Mouse (Mus musculus) midbrain, embryonic 14.5 days (tissue): Measurements from ENCODE around the gene Rbak. TPM values are rescaled to one million over a fixed set of nuclear protein-coding genes. Genes with fewer than 3 reads are reported as not detected.
A peak's percentile ranks its signal among the peaks of the same experiment; 100 is the strongest.
"Not testable (repeated sequence)": the region's sequence is repeated elsewhere in the genome, so short reads cannot be mapped to it uniquely, and the experiment has no call there.

Experiments used
- ATAC-seq: fragments of 200-750 bp; cut with Nextera tagmentation; 2 replicates; pipeline ENCODE4 v1.8.0; 2017; ENCODE audit warnings: moderate number of reproducible peaks, moderate library complexity; ENCODE audit not compliant: low FRiP score, low TSS enrichment
- DNase-seq: peaks from one replicate; pipeline ENCODE4 v3.0.0-alpha.2; 2015
- H3K27ac ChIP-seq: fragments of 300-500 bp; sonication (generic); replicated peaks from 2 replicates; pipeline ENCODE4 v1.5.1; 2014; ENCODE audit warnings: mild to moderate bottlenecking, low read depth, low read length, moderate library complexity
- H3K27me3 ChIP-seq: fragments of 300-500 bp; sonication (generic); 2 replicates; pipeline ENCODE4 v1.6.1; 2014; ENCODE audit warnings: low read length, control low read depth, mixed read lengths; ENCODE audit not compliant: control insufficient read depth, insufficient read depth
- H3K36me3 ChIP-seq: fragments of 300-500 bp; sonication (generic); 2 replicates; pipeline ENCODE4 v1.6.1; 2014; ENCODE audit warnings: low read length, control low read depth; ENCODE audit not compliant: control insufficient read depth, insufficient read depth
- H3K4me1 ChIP-seq: fragments of 300-500 bp; sonication (generic); 2 replicates; pipeline ENCODE4 v1.6.1; 2014; ENCODE audit warnings: mild to moderate bottlenecking, antibody characterized with exemption, low read length, control low read depth; ENCODE audit not compliant: control insufficient read depth, insufficient read depth
- H3K4me2 ChIP-seq: fragments of 300-500 bp; sonication (generic); 2 replicates; pipeline ENCODE4 v1.6.1; 2014; ENCODE audit warnings: mild to moderate bottlenecking, low read length, moderate library complexity
- H3K4me3 ChIP-seq: fragments of 300-500 bp; sonication (generic); replicated peaks from 2 replicates; pipeline ENCODE4 v1.5.1; 2014; ENCODE audit warnings: low read depth, low read length
- H3K9ac ChIP-seq: fragments of 300-500 bp; sonication (generic); replicated peaks from 2 replicates; pipeline ENCODE4 v1.6.1; 2014; ENCODE audit warnings: mild to moderate bottlenecking, low read length, moderate library complexity
- H3K9me3 ChIP-seq: fragments of 300-500 bp; sonication (generic); 2 replicates; pipeline ENCODE4 v1.6.1; 2016; ENCODE audit warnings: low read length, control low read depth, mixed read lengths; ENCODE audit not compliant: control insufficient read depth
- WGBS: fragments of 180-500 bp; shearing (Covaris S2); extraction: QIAGEN DNeasy Blood & Tissue Kit; methylation state at CpG from one replicate; pipeline ENCODE4 v1.1.7; 2014; 5-methylcytosine and 5-hydroxymethylcytosine counted together
- polyA plus RNA-seq: library from polyadenylated mRNA; unstranded; fragments of >200 nt; fragmentation: Nextera tagmentation; extraction: Ambion mirVana; gene quantifications from 2 replicates; pipeline ENCODE4 v1.2.1, GENCODE M21; 2014

The Rbak gene
- 12.3 and 13.9 TPM in 2 replicates for polyA plus RNA-seq

DNA sequence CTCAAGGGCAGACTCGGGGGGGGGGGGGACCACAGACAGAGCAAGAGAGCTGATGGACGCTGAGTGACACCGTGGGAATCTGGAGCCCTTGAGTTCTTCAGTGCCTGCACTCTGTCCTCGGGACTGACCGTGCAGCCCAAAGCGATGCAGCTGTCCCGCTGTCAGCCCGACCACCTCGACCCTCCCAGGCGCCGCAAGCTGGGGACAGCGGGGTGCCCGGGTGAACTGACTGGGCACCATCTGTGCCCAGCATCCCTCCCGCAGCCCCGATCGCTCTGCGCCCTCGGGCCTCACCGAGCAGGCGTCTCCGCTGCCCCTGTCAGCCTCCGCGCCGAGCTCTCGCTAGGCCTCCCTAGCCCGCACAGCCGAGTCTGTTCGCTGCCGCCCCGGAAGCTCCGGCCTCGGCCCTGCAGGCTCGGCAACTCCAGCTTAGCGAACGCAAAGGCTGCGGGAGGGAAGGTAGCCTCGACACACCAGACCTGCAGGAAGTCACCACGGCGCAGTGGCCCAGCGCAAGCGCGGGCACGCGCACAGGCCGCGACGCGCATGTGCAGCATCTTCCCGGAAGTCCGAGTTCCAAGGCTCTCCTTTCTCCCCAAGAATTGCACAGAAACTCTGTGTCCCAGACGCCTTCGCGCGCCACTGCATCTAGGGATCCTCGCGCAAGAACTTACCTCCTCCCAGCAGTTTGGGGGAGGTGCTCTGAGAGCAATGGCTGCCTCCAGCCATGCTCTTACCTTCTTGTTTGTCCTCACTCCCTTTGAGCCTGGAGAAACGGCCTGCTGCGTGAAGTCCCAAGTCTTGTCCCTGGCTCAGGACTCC is at the start of gene Rbak, which contains the start of gene Spdye4b:
Gene Rbak (minus strand): TSS at position 521 of the 822 bp plus-strand sequence.
Gene Spdye4b (plus strand): TSS at position 763 of the 822 bp plus-strand sequence.
- Histone ChIP-seq H3K4me2 (peak within 1 kb of the TSS; percentile 85), H3K4me1 (peaks cover 10% of the 10 kb centered on the region), H3K9ac (peak within 1 kb of the TSS; percentile 95), H3K36me3 (peaks cover 25% of the 10 kb centered on the region), H3K27ac (peak within 1 kb of the TSS; percentile 91), H3K4me3 (peak within 1 kb of the TSS; percentile 88), H3K27me3 (no peaks in the 10 kb centered on the region), H3K9me3 (no peaks in the 10 kb centered on the region)
- peak; percentile 94 for ATAC-seq
- DNase-seq: peak; percentile 98
- WGBS: under 1% methylated on average over 58 of the region's 58 CpGs

DNA sequence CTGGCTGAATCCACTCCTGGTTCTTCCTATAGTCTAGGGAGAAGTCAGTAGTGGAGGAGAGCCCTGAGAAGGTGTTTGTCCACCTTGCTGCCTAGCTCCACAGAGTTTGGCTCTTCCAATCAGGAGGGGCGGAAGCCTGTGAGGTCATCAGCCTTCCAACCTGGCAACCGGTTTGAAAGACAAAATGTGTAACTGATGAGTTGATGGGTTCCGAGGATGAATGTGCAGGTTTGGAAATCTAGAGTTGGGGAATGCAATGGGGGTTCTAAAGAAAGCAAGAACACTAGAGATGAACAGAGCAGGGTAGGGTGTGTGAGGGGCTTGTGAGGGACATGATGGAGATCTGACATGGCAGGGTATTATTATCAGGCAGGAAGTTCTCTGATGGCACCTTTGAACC is 46.2 kb upstream of the Rbak start, which contains the start of gene Spdye4a:
Gene Spdye4a (minus strand): TSS at position 101 of the 400 bp plus-strand sequence.
- Histone ChIP-seq H3K4me3 (no peak within 1 kb of the TSS), H3K27me3 (no peaks in the 10 kb centered on the region), H3K9ac (no peak within 1 kb of the TSS), H3K4me2 (no peak within 1 kb of the TSS), H3K9me3 (no peaks in the 10 kb centered on the region), H3K4me1 (no peaks in the 10 kb centered on the region), H3K36me3 (no peaks in the 10 kb centered on the region), H3K27ac (no peak within 1 kb of the TSS)
- DNase-seq (no peak), ATAC-seq (no peak)
- 86% methylated on average over 3 of the region's 3 CpGs for WGBS

DNA sequence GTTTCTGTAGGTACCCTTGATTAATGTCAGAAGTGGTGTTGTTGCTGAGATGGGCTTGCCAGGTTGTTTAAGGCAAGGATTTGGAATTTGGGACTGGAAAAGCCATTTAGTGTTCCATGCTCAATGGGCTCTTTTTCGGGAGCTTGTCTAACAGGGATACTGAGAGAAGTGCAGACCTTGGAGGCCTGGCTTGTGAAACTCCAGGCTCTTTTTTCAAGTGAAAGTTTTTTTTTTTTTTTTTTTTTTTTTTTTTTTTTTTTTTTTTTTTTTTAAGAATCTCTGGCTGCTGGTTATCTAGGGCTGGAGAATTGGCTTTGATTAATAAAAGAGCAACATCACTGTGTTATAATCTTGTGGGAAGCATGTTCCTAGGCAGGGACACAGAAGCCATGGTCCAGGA is 41.7 kb upstream of the Rbak start:
- Histone ChIP-seq H3K36me3 (no peaks in the 10 kb centered on the region), H3K27ac (no peak overlapping the region), H3K9ac (no peak overlapping the region), H3K4me1 (no peaks in the 10 kb centered on the region), H3K4me2 (no peak overlapping the region), H3K9me3 (no peaks in the 10 kb centered on the region), H3K4me3 (no peak overlapping the region), H3K27me3 (no peaks in the 10 kb centered on the region)
- DNase-seq (no peak), ATAC-seq (no peak)
- 93% methylated on average over 1 of the region's 1 CpGs for WGBS

DNA sequence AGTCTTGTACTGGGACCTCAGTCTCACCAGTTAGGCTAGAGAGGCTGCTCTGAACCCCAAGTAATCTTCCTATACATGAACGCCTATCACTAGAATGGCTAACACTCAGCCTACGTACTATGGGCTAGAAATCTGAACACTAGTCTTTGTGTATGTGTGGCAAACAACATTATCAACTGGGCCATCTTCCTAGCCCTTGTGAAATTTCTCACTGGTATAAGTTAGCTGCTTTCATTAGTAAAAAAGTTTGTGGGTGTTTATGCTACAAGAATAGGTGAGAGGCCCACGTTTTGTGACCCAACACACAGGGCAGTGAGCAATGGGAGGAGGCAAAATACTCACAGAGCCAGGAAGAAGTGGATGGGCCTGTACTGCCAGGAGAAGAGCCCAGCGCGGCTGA is 40.4 kb upstream of the Rbak start:
- no peak for DNase-seq

DNA sequence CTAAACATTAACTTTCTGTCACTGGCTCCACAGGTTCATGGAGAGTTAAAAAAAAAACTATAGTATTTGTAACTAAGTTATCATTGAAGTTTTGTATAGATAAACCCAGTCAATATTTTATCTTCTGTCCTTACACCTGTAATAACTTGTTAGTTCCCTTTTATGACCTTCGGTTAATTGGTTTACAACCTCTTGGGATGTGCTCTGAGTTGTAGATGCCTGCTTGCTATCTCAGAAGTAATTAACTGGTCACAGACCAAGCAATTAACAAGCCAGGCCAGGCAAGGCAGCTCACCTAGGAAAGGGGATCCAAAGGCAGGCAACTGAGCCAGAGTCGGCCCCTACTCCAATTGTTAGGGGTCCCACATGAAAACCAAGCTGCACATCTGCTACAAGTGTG is 33.3 kb upstream of the Rbak start:
- no peaks in the 10 kb centered on the region for H3K27me3 ChIP-seq
- H3K4me3 ChIP-seq: no peak overlapping the region
- no peak overlapping the region for H3K27ac ChIP-seq
- WGBS: 84% methylated on average over 2 of the region's 2 CpGs
- ATAC-seq (no peak), DNase-seq (no peak)
- no peak overlapping the region for H3K9ac ChIP-seq
- no peaks in the 10 kb centered on the region for H3K4me1 ChIP-seq
- H3K4me2 ChIP-seq: no peak overlapping the region
- H3K36me3 ChIP-seq: no peaks in the 10 kb centered on the region
- 0 out of 2 replicates have a peak, but pooled peaks cover under 1% of the 10 kb centered on the region for H3K9me3 ChIP-seq

More for the DNA sequence above, 40.4 kb upstream of the Rbak start:
- Histone ChIP-seq H3K27me3 (no peaks in the 10 kb centered on the region), H3K4me1 (no peaks in the 10 kb centered on the region), H3K4me3 (no peak overlapping the region), H3K9me3 (no peaks in the 10 kb centered on the region), H3K36me3 (no peaks in the 10 kb centered on the region), H3K4me2 (no peak overlapping the region), H3K27ac (no peak overlapping the region), H3K9ac (no peak overlapping the region)
- 82% methylated on average over 5 of the region's 5 CpGs for WGBS
- no peak for ATAC-seq

DNA sequence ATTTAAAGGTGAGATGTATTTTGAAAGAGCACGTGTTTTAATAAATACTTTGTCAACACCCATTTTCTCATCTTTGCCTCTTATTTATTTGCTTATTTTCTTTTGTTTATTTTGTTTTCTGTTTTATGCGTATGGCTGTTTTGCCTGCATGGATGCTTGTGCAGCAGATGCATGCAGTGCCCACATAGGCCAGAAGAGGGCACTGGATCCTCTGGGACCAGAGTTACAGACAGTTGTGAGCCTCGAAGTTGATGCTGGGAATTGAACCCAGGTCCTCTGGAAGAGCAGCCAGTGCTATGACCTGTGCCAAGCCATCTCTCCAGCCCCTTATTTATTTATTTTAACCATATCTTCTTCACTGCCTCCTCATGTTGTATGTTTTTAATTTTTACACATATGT is 24.4 kb upstream of the Rbak start:
- Histone ChIP-seq H3K36me3 (no peaks in the 10 kb centered on the region), H3K4me3 (no peak overlapping the region), H3K9ac (no peak overlapping the region), H3K27me3 (no peaks in the 10 kb centered on the region), H3K27ac (no peak overlapping the region), H3K4me1 (no peaks in the 10 kb centered on the region), H3K9me3 (0 out of 2 replicates have a peak, but pooled peaks cover 3% of the 10 kb centered on the region), H3K4me2 (no peak overlapping the region)
- ATAC-seq (no peak), DNase-seq (no peak)
- 71% methylated on average over 3 of the region's 3 CpGs for WGBS

DNA sequence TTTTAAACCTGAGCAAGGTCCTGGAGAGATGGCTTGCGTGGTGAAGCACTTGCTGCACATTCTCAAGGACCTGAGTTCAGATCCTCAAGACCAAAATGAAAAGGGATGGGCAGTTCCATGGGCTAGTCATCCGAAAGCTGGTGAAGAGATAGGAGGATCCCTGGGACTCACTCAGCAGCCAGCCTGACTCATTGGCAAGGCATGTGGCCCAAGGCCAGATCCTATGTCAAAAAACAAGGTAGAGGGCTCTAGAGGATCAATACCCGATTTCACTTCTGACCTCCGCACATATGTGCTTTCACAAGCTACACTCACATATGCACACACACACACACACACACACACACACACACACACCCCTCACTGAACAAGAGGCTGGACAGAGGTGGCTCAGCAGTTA is 15.9 kb upstream of the Rbak start:
- 93% methylated on average over 4 of the region's 4 CpGs for WGBS
- no peaks in the 10 kb centered on the region for H3K27me3 ChIP-seq
- H3K4me2 ChIP-seq: no peak overlapping the region
- no peak overlapping the region for H3K27ac ChIP-seq
- no peaks in the 10 kb centered on the region for H3K9me3 ChIP-seq
- no peaks in the 10 kb centered on the region for H3K4me1 ChIP-seq
- H3K36me3 ChIP-seq: no peaks in the 10 kb centered on the region
- DNase-seq: no peak
- H3K9ac ChIP-seq: no peak overlapping the region
- no peak for ATAC-seq
- no peak overlapping the region for H3K4me3 ChIP-seq

DNA sequence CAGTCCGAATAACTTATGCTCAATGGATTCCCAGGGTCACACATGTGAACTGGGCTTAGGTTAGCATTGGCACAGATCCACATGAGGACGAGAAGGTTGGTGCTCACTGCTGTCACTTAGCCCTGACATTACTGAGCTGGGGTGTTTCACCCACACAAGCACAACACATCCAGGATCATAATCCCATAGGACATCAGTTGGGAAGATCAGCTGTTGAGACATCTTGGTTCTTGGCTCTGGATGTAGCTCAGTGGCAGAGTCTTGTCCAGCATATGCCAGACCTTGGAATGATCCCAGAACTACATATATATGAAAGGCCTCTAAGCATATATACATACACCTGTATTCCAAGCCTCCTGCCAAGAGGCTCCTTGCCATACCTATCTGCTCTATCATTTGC is 14.6 kb upstream of the Rbak start:
- DNase-seq: no peak
- ATAC-seq: no peak
- H3K27ac ChIP-seq: no peak overlapping the region
- 84% methylated on average over 2 of the region's 2 CpGs for WGBS
- no peaks in the 10 kb centered on the region for H3K36me3 ChIP-seq
- H3K9me3 ChIP-seq: no peaks in the 10 kb centered on the region
- H3K4me2 ChIP-seq: no peak overlapping the region
- H3K27me3 ChIP-seq: no peaks in the 10 kb centered on the region
- no peak overlapping the region for H3K4me3 ChIP-seq
- H3K9ac ChIP-seq: no peak overlapping the region
- no peaks in the 10 kb centered on the region for H3K4me1 ChIP-seq

DNA sequence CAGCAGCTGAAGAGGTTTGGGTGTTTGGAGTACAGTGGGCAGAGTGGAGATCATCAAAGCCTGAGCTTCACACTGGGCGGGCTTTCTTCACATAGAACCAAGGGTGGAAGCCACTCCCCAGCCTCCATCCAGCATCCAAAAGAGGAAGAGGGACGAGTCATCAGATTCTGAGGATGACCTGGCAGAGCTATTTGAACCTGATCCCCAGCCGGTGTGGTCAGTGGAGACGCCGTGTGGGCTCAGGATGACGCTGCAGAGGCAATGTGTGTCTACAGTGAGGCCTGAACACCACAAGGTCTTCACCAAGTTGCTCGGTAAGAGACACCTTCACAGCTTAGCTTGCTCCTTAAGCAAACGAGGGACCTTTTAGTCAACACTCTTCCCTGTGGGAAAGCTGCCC is 14.2 kb upstream of the Rbak start:
- H3K4me1 ChIP-seq, H3K27me3 ChIP-seq, H3K36me3 ChIP-seq, ATAC-seq, H3K4me3 ChIP-seq, H3K9me3 ChIP-seq, H3K9ac ChIP-seq, H3K27ac ChIP-seq, H3K4me2 ChIP-seq, DNase-seq: not testable (repeated sequence)
- WGBS: 72% methylated on average over 8 of the region's 8 CpGs
